Mouse (Mus musculus): Measurements from ENCODE around the gene Nprl3.

GRCm38 (mm10) chr11:32309446-32309845 is 41.9 kb upstream of the Nprl3 start:
- TF ChIP-seq POLR2A (IDR thresholded peaks at IDR 0.05; ENCODE audit: borderline replicate concordance, insufficient read depth, low read length), result no peak
- no peak for TF ChIP-seq CTCF (IDR thresholded peaks at IDR 0.05; ENCODE audit: borderline replicate concordance, insufficient read depth, low read depth, low read length)

All from cerebellum, adult 2 months (tissue).